Mouse (Mus musculus) CH12.LX (cell line): Measurements from ENCODE around the gene Gm11099.

Source experiments
- CTCF ChIP-seq, 2 experiments: IDR thresholded peaks in 1 of 2; conservative IDR thresholded peaks in 1 of 2; 2 replicates each; pipeline ENCODE4 v1.5.1; 2011 to 2012; ENCODE audit warnings: low read depth in 2 of 2, low read length in 2 of 2, improper control_type of control experiment in 1 of 2, inconsistent platforms in 1 of 2, mild to moderate bottlenecking in 1 of 2, moderate library complexity in 1 of 2
- ELF1 ChIP-seq: IDR thresholded peaks from 2 replicates; pipeline ENCODE4 v1.6.1; 2014; ENCODE audit warnings: low read depth, mild to moderate bottlenecking, inconsistent platforms, low read length, improper control_type of control experiment
- SMC3 ChIP-seq: IDR thresholded peaks from 2 replicates; pipeline ENCODE4 v1.6.1; 2011; ENCODE audit warnings: low read depth, low read length, improper control_type of control experiment

- TF ChIP-seq ELF1: no peak
- no peak for TF ChIP-seq CTCF (conservative IDR thresholded peaks at IDR 0.05 in 1 of 2, IDR thresholded peaks at IDR 0.05 in 1 of 2; ENCODE audit: low read depth in 2 of 2, low read length in 2 of 2)
- TF ChIP-seq SMC3: no peak
Observed at GRCm38 (mm10) chr2:58956770-58957300, 97.6 kb downstream of the Gm11099 start.
